Mouse (Mus musculus) liver (tissue): ENCODE measurements around the gene Twist2.

Experiments
- DNase-seq: peaks from one replicate; pipeline ENCODE4 v3.0.0-alpha.2; 2020; ENCODE audit warnings: mixed read lengths

Twist2 gene

DNA sequence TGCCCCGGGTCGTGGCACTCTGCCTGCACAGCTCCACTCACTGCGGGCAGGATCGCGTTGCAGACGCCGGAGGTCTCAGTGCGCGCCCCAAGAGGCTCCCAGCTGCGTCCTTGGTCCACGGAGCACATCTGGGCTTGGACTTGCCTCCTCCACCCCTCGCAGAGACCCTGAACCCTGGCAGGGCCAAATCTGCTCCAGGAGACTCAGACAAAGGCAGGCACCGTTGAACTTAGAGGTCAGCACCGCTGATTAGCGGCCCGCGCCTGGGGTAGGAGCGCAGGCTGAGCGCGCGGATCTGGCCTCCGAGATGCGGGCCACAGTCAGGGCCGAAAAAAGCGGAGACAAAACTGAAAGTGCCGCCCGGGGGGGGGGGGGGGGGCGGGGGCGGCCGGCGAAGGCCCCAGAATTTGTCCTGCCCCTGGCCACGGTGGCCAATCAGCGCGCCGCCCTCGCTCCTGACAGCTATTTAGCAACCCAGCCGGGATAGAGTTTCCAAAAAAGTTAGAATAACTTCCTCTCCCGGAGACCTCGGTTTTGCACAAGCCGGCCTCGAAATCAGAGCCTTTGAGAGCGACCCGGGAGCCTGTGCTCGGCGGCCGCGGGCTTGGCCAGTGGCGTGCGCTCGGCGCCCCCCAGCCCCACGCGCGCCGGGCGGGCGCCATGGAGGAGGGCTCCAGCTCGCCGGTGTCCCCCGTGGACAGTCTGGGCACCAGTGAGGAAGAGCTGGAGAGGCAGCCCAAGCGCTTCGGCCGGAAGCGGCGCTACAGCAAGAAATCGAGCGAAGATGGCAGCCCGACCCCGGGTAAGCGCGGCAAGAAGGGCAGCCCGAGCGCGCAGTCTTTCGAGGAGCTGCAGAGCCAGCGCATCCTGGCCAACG lies at the start of gene Twist2:
Gene Twist2, plus strand, starts transcription at position 495 of the 877 bp plus-strand sequence.
- DNase-seq: peak; percentile 51

GRCm38 (mm10) chr1:91752931-91753330 lies 48.3 kb upstream of the Twist2 start:
- no peak for DNase-seq

DNA sequence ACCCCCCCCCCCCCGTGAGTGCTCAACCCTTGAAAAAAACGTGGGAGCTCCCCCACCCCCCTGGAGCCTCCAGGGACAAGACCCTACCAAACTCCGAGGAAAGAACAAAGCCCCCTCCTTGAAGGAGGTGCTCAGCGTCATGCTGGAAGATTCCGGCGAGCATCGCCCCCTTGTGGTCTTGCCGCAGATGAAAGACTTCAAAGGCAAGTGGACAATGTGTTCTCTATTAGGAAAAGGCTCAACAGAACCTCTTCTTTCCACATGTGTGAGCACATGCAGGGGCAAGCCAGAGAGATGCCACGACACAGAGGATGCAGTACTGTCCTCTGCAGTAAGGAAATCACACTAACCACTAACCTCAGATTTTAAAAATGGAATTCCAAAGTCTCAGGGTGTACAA lies 46.2 kb upstream of the Twist2 start:
- peak; percentile 62 for DNase-seq

DNA sequence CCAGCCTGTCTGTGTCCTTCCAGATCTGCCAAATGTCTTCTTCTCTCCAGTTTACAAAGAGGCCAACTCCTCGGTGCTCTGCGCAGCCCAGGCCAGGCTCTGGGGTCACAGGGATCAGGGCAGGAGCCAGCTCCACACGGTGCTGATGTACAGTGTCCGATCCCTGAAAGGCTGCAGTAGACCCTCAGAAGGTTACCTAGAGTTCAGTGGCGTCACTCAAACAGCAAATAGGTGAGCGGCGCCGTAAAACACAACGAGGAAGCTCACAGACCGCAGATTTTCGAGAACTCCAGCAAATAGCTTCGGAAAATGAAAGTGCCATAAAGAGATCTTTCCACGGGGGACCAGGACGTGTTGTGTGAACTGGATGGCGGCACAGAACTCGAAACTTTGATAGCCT lies 44.0 kb upstream of the Twist2 start:
- DNase-seq: no peak

DNA sequence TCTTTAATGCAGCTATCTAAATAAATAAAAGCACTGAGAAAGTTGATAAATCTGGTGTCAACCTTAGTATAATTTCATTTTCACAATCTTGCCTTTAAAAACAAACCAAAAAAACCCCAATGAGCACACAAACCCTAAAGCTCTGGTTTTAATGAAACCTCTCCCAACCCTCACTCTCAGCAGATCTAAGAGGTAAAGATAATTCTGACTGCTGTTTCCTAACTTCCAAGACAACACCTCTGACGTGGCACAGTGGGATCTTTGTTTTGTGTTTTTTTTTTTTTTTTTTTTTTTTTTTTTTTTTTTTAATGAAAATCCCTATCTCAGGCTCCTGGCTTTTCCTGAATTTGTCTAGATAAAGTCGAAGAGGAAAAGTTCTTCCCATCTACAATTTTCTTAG lies 43.1 kb upstream of the Twist2 start:
- DNase-seq: no peak

- DNase-seq: no peak
Observed at GRCm38 (mm10) chr1:91758600-91759515, 42.4 kb upstream of the Twist2 start.

DNA sequence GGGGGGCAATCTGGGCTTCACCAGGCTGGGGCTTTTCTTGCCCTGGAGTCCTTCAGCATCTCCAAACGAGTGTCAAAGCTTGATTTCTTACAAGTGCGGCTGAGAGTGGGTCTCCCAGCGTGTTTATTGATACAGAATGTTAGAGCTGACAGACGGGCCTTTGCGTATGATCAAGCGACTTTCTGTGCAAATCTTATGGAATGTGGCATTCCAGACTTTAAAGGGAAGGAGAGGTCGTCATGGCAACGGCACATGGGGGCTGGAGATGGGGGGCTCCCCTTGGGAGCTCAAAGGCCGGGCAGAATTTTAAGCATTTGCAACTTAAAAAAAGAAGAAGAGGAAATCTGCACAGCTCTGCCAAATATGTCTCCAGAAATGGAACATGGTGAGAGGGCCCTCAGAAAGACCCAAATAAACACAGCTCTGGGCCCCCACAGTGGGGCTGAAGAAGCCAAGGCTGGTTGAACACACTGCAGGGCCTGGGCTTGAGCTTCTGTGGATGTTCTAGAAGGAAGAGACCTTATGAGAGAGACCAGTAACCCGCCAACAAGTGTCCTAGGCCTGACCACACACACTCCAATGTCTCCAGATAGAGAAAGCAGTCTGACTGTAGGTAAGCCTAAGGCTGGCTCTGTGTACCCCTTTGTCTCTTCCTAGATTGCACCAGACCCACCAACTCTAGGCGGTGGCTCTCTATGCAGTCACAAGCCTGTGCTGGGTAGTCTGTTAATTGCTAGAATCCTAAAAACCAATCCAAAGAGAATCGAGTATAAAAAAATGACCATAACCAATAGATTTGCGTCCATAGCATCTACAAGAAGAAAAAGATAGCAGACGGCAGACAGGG lies 40.9 kb upstream of the Twist2 start:
- no peak for DNase-seq

GRCm38 (mm10) chr1:91762528-91763091 lies 38.7 kb upstream of the Twist2 start:
- no peak for DNase-seq

DNA sequence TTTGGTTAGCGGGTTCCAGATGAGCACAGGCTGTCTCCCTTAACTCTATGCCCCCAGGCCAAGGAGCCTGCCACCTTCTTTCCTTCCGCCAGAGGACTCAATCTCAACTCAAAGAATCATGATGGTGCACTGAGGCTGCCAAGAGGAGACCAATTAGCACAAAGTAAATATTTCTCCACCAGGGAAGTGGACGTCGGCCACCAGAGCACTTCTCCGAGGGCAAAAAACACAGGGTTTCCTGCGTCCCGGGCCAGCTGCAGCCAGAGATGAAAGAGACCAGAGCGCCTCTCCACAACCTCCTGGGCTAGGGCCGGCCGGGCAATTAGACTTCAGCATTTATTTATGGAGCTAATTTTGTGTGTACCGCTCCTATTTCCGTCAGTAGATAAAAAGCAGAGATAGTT lies 31.0 kb upstream of the Twist2 start:
- no peak for DNase-seq

GRCm38 (mm10) chr1:91770676-91771075 lies 30.6 kb upstream of the Twist2 start:
- no peak for DNase-seq

DNA sequence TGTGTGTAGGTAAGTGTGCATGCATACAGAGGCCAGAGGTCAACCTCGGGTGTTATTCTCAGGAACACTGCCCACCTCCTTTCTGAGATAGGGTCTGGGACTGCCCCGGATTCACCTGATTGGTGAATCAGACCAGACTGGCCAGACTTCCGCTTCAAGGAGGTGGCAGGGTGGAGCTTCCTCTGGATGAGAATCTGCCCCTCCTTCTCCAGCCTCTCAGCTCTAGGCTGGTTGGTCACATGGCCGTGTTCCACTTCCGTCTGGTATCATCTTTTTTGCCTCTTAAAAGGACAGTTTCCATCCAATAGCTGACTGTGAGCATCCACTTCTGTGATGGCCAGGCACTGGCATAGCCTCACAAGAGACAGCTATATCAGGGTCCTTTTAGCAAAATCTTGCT lies 24.3 kb upstream of the Twist2 start:
- DNase-seq: no peak

DNA sequence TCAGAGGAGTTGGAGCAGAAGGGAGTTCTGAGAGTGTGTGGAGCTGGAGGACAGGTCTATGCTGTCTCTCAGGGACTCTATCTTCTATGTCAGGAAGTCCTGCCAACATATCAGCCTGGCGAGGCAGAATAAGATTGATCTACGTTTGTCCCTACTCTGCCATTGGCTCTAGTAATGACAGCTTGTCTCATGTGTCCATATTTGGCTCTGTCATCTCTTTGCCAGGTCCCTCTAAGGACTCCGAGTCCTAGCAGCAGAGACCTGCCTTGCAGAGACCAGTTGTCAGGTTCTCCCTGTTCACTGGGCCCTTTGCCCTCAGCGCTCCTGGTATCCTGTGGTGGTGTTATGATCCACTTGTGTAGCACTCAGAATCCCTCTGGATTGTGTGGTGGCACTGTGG lies 21.4 kb upstream of the Twist2 start:
- no peak for DNase-seq

- no peak for DNase-seq
Observed at GRCm38 (mm10) chr1:91781182-91781581, 20.1 kb upstream of the Twist2 start.

- DNase-seq: no peak
Observed at GRCm38 (mm10) chr1:91784162-91784561, 17.1 kb upstream of the Twist2 start.

GRCm38 (mm10) chr1:91799323-91799722 lies 1.9 kb upstream of the Twist2 start:
- DNase-seq: no peak

DNA sequence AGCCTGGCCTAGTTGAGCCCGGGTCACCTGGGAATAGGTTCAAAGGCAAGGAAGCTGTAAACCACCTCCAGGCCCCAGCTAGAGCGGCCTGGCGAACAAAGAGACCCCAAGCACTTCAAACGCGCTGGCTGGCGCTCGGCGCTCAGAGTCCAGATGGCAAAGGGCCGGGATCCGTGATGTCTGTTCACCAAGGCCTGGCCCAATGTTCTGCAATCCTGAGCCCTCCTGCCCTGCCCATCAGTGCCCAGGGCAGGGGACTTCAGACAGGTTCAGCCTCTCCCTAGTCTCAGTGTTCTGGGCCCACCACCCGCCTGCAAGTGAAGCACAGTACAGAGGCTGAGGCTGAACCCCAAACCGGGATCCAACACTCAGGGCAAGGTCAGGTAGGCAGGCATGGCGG lies 913 bp upstream of the Twist2 start:
- no peak for DNase-seq

GRCm38 (mm10) chr1:91801844-91802366 lies 644 bp downstream of the Twist2 start:
- DNase-seq: no peak

- DNase-seq: no peak
Observed at GRCm38 (mm10) chr1:91802406-91803121, 1.3 kb downstream of the Twist2 start.

DNA sequence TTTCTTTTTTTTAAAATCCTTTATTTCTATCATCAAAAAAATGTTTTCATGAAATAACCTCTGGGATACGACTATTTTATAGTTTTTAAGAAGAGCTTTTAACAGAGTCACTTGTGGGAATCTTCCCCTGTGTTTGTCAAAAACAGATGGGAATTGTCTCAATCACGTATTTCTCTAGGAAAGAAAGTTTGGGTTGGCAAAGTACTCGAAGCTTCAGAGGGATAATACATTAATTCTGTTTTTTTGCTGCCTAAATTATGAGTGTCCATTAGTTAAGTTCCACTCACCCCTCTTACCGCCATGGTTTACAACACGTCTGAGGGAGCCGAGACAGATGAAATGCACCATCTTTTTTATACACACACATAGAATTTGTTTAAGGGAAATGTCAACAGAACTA lies 2.2 kb downstream of the Twist2 start:
- DNase-seq: no peak

- no peak for DNase-seq
Observed at GRCm38 (mm10) chr1:91816067-91816466, 14.8 kb downstream of the Twist2 start.

DNA sequence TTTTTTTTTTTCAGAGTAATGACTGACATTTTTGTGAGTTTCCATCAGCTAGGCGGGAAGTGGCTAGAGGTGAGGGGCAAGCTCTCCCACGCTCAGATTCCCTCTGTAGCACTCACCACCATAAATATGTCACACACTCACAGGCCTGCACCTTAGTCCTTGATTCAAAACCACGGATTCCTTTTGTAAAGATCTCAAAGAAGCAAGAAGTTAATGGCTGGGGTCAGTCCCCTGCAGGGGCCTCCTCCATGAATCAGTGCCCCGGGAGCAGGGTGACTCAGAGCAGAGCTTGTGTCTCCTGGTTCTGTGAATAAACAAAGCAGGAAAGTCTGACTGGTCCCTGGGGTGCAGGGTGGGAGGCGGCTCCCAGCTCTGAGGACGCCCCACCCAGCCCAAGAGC lies 15.3 kb downstream of the Twist2 start:
- no peak for DNase-seq

DNA sequence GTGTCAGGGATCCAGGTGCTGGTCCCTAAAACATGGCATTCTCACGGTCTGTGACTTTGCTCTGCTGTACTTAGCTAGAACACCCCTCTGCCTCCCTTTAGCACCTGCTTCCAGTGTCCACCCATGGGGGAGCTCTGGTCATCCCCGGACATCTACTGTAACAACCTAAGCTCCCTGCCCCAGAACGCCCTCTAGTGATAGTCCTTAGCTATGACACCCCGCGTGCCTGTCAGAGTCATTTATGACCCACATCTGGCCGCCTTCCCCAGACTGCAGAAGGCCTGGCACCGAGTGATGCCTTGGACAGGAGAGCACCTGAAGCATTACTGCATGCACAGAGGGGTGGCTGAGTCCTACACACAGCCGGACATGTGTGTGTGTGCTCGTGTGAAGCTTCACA lies 18.0 kb downstream of the Twist2 start:
- DNase-seq: no peak
